In the genomic region with DNA sequence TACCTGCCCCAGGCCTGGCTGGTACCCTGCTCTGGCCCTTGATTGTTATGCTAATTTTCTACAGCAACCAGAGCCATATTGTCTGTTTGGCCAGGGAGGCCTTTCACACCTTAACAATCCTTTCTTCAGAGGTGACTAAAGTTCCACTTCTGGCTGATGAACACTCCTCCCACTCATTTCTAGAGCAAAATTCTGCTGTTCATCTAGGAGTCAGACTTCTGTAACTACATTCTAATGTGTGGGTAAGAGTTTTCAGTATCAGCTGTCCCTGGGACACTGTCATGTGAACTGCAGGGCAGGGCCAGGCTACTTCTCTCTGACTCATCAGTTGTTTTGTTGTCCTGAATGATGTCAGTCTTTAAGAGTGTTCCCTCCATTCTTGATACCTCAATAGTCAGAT, we compare ENCODE assay signal across 13 mouse cellular contexts.
"Had no signal": no experiment of that assay in that cellular context is flagged by ENCODE, and none has a peak within 500 bp of the region (broad histone marks: within the 10 kb centered on the region; RNA-seq: fewer than 3 reads in every experiment).

No protein-coding gene starts in this region.

- H3K36me3 ChIP-seq: midbrain, embryonic 10.5 days; midbrain, embryonic 12.5 days; midbrain, embryonic 15.5 days; neural tube, embryonic 12.5 days; stomach, embryonic 15.5 days had no signal

- H3K4me3 ChIP-seq: midbrain, embryonic 10.5 days; midbrain, embryonic 12.5 days; midbrain, embryonic 15.5 days; neural tube, embryonic 12.5 days; stomach, embryonic 15.5 days had no signal

- DNase-seq: lung, adult 18-20 months; lung, embryonic 14.5 days; lung, postnatal 10 days; lung, postnatal 4 days; right cerebral cortex, postnatal 14 days; thymus, adult 2 months; thymus, postnatal 25 days had no signal

- H3K27me3 ChIP-seq: midbrain, embryonic 12.5 days; midbrain, embryonic 15.5 days; neural tube, embryonic 12.5 days; stomach, embryonic 15.5 days had no signal

- H3K9ac ChIP-seq: lung, embryonic 14.5 days; midbrain, embryonic 12.5 days; midbrain, embryonic 15.5 days; neural tube, embryonic 12.5 days; stomach, embryonic 15.5 days had no signal

- ATAC-seq: midbrain, embryonic 15.5 days had no signal

- H3K4me1 ChIP-seq: midbrain, embryonic 10.5 days; midbrain, embryonic 12.5 days; midbrain, embryonic 15.5 days; neural tube, embryonic 12.5 days; stomach, embryonic 15.5 days had no signal

- H3K27ac ChIP-seq: midbrain, embryonic 10.5 days; midbrain, embryonic 12.5 days; midbrain, embryonic 15.5 days; neural tube, embryonic 12.5 days; stomach, embryonic 15.5 days; stomach, postnatal 0 days had no signal

- H3K9me3 ChIP-seq: midbrain, embryonic 10.5 days; midbrain, embryonic 12.5 days; midbrain, embryonic 15.5 days; neural tube, embryonic 12.5 days; stomach, embryonic 15.5 days had no signal

- H3K4me2 ChIP-seq: lung, embryonic 14.5 days; midbrain, embryonic 12.5 days; midbrain, embryonic 15.5 days; neural tube, embryonic 12.5 days; stomach, embryonic 15.5 days had no signal
